Mouse (Mus musculus) limb, embryonic 12.5 days (tissue): ENCODE measurements at regions not wholly inside any gene's neighbourhood (a gene's known extent, or its start where the extent isn't known, plus 50 kb on each side); places are given as distances from the start of the nearest gene placed in this dataset.
A peak's percentile ranks its signal among the peaks of the same experiment; 100 is the strongest.

Experiments used
- ATAC-seq: fragments of 200-750 bp; cut with Nextera tagmentation; 2 replicates; pipeline ENCODE4 v1.8.0; 2017; ENCODE audit warnings: low read depth, moderate TSS enrichment; ENCODE audit not compliant: insufficient number of reproducible peaks, insufficient read depth, low FRiP score, low TSS enrichment
- H3K27ac ChIP-seq: fragments of 300-500 bp; sonication (generic); 2 replicates; pipeline ENCODE4 v1.5.1; 2016; ENCODE audit warnings: mild to moderate bottlenecking, moderate library complexity
- H3K27me3 ChIP-seq: fragments of 300-500 bp; sonication (generic); 2 replicates; pipeline ENCODE4 v1.6.1; 2016; ENCODE audit warnings: mild to moderate bottlenecking, moderate library complexity
- H3K36me3 ChIP-seq: fragments of 300-500 bp; sonication (generic); 2 replicates; pipeline ENCODE4 v1.6.1; 2016; ENCODE audit warnings: mild to moderate bottlenecking, moderate library complexity
- H3K4me1 ChIP-seq: fragments of 300-500 bp; sonication (generic); replicated peaks from 2 replicates; pipeline ENCODE4 v1.6.1; 2016
- H3K4me2 ChIP-seq: fragments of 300-500 bp; sonication (generic); 2 replicates; pipeline ENCODE4 v1.6.1; 2016; ENCODE audit warnings: mild to moderate bottlenecking, moderate library complexity
- H3K4me3 ChIP-seq: fragments of 300-500 bp; sonication (generic); replicated peaks from 2 replicates; pipeline ENCODE4 v1.5.1; 2016; ENCODE audit warnings: mild to moderate bottlenecking
- H3K9ac ChIP-seq: fragments of 300-500 bp; sonication (generic); replicated peaks from 2 replicates; pipeline ENCODE4 v1.6.1; 2016; ENCODE audit warnings: mild to moderate bottlenecking, moderate library complexity
- H3K9me3 ChIP-seq: fragments of 300-500 bp; sonication (generic); 2 replicates; pipeline ENCODE4 v1.6.1; 2016; ENCODE audit warnings: mild to moderate bottlenecking, moderate library complexity
- WGBS: fragments of 180-500 bp; shearing (Covaris S2); methylation state at CpG from one replicate; pipeline ENCODE4 v1.1.7; 2016; 5-methylcytosine and 5-hydroxymethylcytosine counted together

- ATAC-seq = no peak
- Histone ChIP-seq H3K36me3 (no peaks in the 10 kb centered on the region), H3K4me2 (no peak overlapping the region), H3K27ac (peak overlapping the region; percentile 25; the same call in 1 of the 2 replicates), H3K9me3 (no peaks in the 10 kb centered on the region), H3K4me3 (no peak overlapping the region), H3K4me1 (peaks cover 11% of the 10 kb centered on the region), H3K27me3 (no peaks in the 10 kb centered on the region), H3K9ac (no peak overlapping the region)
- WGBS = 28% methylated on average over 11 of the region's 11 CpGs
These were observed 420.6 kb upstream of the Trpc7 start for GRCm38 (mm10) chr13:57316211-57317005.

- Histone ChIP-seq H3K4me2 (no peak overlapping the region), H3K27ac (no peak overlapping the region), H3K27me3 (no peaks in the 10 kb centered on the region), H3K9ac (no peak overlapping the region), H3K4me1 (peaks cover 11% of the 10 kb centered on the region), H3K4me3 (no peak overlapping the region), H3K36me3 (no peaks in the 10 kb centered on the region), H3K9me3 (peaks cover 2% of the 10 kb centered on the region; the same call in 1 of the 2 replicates)
- ATAC-seq = no peak
- WGBS = 53% methylated on average over 9 of the region's 9 CpGs
These were observed 418.7 kb upstream of the Trpc7 start for GRCm38 (mm10) chr13:57314512-57314911.

- ATAC-seq = no peak
- no peaks in the 10 kb centered on the region for H3K27me3 ChIP-seq
- H3K4me3 ChIP-seq = no peak overlapping the region
- 60% methylated on average over 2 of the region's 2 CpGs for WGBS
- H3K9me3 ChIP-seq = peaks cover 4% of the 10 kb centered on the region; the same call in 1 of the 2 replicates
- no peak overlapping the region for H3K4me2 ChIP-seq
- no peak overlapping the region for H3K27ac ChIP-seq
- H3K4me1 ChIP-seq = peaks cover 11% of the 10 kb centered on the region
- H3K9ac ChIP-seq = no peak overlapping the region
- no peaks in the 10 kb centered on the region for H3K36me3 ChIP-seq
These were observed 417.9 kb upstream of the Trpc7 start for GRCm38 (mm10) chr13:57313731-57314130.

DNA sequence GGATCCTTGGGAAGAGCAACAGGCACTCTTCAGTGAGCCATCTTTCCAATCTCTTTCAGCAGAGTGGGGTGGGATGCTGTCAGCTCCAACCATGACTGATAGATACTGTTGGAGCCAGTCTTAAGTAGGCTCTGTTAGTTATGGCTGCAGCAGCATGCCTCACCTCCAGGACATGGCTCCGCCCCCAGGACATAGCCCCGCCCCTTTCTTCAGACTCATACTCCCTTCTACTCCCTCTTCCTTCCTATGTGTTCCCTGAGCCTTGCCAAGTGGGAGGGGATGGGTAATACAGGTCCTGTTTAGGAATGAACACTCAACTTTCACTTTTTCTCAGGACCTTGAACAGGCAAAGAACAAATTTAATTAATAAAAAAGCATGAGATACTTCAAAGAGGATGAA lies 415.4 kb upstream of the Trpc7 start:
- H3K27me3 ChIP-seq = no peaks in the 10 kb centered on the region
- peaks cover 10% of the 10 kb centered on the region; the same call in 1 of the 2 replicates for H3K9me3 ChIP-seq
- no peak for ATAC-seq
- no peak overlapping the region for H3K27ac ChIP-seq
- no peaks in the 10 kb centered on the region for H3K36me3 ChIP-seq
- H3K9ac ChIP-seq = no peak overlapping the region
- 56% methylated on average over 2 of the region's 2 CpGs for WGBS
- H3K4me2 ChIP-seq = no peak overlapping the region
- peaks cover 4% of the 10 kb centered on the region for H3K4me1 ChIP-seq
- no peak overlapping the region for H3K4me3 ChIP-seq

DNA sequence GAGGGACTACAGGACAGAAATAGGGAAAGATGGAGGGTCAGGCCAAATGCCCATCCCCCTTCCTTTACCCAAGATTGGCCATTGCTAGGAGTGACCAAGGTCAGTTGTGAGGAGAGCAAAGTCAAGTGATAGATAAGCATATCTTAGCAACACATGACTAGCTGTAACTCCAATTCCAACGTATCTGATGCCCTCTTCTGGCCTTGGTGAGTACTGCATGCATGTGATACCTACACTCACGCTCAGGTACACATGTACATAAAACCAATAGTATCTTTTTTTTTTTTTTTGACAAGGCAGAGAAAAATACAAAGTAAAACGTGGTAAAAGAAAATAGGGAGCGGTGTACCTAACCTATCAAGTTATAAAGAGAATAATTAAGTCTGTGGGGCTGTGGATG lies 413.8 kb upstream of the Trpc7 start:
- Histone ChIP-seq H3K4me1 (no peaks in the 10 kb centered on the region; the same call in 1 of the 2 replicates), H3K27ac (no peak overlapping the region), H3K4me3 (no peak overlapping the region), H3K27me3 (no peaks in the 10 kb centered on the region), H3K9ac (no peak overlapping the region), H3K9me3 (peaks cover 10% of the 10 kb centered on the region; the same call in 1 of the 2 replicates), H3K4me2 (no peak overlapping the region), H3K36me3 (no peaks in the 10 kb centered on the region)
- WGBS = 85% methylated on average over 4 of the region's 4 CpGs
- no peak for ATAC-seq

DNA sequence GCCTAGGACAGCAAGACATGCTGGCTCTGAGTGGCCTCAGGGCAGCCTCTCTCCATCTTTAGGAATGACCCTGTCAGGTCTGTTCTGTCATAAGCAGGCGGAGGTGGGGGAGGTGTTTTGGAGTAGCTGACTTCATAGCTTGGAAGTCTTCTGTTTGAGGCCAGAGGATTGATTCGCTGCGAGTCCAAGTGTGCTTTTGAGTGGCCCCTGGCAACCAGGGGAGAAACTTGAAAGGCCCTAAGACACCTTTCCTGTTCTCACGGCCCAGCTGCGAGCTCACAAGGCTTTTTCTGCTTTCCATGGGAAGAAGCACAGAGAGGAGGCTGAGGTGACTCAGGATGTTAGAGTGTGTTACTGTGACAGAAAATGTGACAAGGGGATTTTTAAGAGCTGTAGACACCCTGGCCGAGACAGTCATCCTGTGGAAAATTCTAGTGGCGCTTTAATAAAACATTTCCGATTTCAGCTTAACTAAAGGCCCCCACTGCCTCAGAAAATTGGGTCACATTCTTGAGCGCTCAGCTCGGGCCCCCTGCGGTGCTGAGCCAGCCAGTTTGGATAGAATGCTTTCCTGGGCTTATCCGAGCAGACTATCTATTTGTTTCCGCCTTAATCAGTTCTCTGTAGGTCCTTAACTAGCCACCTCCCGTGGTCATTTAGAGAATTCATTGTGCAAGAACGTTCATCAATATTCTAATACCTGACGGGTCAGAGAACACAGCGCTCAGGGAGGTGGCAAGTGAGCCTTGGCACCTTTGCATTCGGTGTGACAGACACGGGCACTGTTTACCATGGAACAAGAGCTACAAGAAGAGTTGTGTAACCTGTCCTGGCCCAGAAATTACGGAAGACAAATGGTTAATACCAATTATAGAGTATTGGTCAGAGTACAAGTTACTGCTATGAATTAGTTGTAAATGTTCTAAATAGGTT lies 412.4 kb upstream of the Trpc7 start:
- Histone ChIP-seq H3K27ac (no peak overlapping the region), H3K36me3 (no peaks in the 10 kb centered on the region), H3K4me3 (no peak overlapping the region), H3K9me3 (peaks cover 10% of the 10 kb centered on the region; the same call in 1 of the 2 replicates), H3K4me1 (no peaks in the 10 kb centered on the region; the same call in 1 of the 2 replicates), H3K9ac (no peak overlapping the region), H3K4me2 (no peak overlapping the region), H3K27me3 (no peaks in the 10 kb centered on the region)
- 40% methylated on average over 20 of the region's 20 CpGs for WGBS
- ATAC-seq = no peak

DNA sequence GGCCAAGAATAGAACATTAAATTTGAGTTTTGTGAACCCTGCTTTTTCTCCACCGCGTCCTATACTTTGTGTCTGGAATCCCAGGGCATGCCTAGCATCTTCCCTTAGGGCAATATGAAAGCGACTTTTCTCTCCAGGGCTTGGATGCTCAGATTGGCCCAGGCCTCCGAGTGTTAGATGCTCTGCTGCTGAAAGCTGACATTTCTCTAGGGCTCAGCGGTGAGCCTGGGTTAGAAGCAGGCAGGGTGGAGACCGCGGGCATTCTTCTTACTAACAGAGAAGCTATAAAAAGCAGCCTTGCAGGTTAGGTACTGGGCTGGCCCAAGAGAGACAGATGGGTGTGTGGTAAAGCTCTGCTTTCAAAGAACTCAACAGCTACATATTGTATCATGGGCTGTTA lies 409.8 kb upstream of the Trpc7 start:
- peaks cover 10% of the 10 kb centered on the region; the same call in 1 of the 2 replicates for H3K9me3 ChIP-seq
- ATAC-seq = no peak
- no peaks in the 10 kb centered on the region for H3K36me3 ChIP-seq
- H3K4me1 ChIP-seq = no peaks in the 10 kb centered on the region; the same call in 1 of the 2 replicates
- H3K4me2 ChIP-seq = no peak overlapping the region
- no peak overlapping the region for H3K9ac ChIP-seq
- no peak overlapping the region for H3K27ac ChIP-seq
- H3K27me3 ChIP-seq = no peaks in the 10 kb centered on the region
- no peak overlapping the region for H3K4me3 ChIP-seq
- 91% methylated on average over 7 of the region's 7 CpGs for WGBS

DNA sequence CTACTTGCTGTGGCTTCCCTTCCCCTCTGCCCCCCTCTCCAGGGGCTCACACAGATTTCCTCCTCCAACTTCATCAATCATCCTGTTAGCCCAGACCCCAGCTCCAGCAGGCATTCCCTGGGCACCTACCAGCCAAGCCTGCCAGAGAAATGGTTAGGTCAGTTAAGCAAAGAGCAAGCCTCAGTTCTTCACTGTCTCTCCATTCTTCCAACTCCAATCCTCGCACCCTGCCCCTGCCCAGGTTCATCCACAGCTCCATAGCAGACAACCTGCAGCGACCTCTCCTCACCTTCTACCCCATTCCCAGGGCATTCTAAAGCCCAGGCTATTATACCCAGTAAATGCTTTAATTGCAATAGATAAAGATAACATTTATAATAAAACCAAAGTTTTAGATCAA lies 408.0 kb upstream of the Trpc7 start:
- H3K4me1 ChIP-seq = no peaks in the 10 kb centered on the region; the same call in 1 of the 2 replicates
- H3K27me3 ChIP-seq = no peaks in the 10 kb centered on the region
- H3K4me2 ChIP-seq = no peak overlapping the region
- ATAC-seq = no peak
- peaks cover 6% of the 10 kb centered on the region; the same call in 1 of the 2 replicates for H3K9me3 ChIP-seq
- no peak overlapping the region for H3K4me3 ChIP-seq
- no peak overlapping the region for H3K27ac ChIP-seq
- no peak overlapping the region for H3K9ac ChIP-seq
- WGBS = 76% methylated on average over 2 of the region's 2 CpGs
- no peaks in the 10 kb centered on the region for H3K36me3 ChIP-seq

GRCm38 (mm10) chr13:57291737-57292490 lies 396.1 kb upstream of the Trpc7 start:
- 81% methylated on average over 9 of the region's 9 CpGs for WGBS
- H3K36me3 ChIP-seq = no peaks in the 10 kb centered on the region
- H3K4me3 ChIP-seq = no peak overlapping the region
- no peaks in the 10 kb centered on the region for H3K9me3 ChIP-seq
- no peak overlapping the region for H3K9ac ChIP-seq
- H3K27me3 ChIP-seq = peaks cover 5% of the 10 kb centered on the region; the same call in 1 of the 2 replicates
- no peak overlapping the region for H3K4me2 ChIP-seq
- no peak for ATAC-seq
- no peak overlapping the region for H3K27ac ChIP-seq
- no peaks in the 10 kb centered on the region for H3K4me1 ChIP-seq

GRCm38 (mm10) chr13:57286168-57286567 lies 390.4 kb upstream of the Trpc7 start:
- WGBS = 92% methylated on average over 2 of the region's 2 CpGs
- Histone ChIP-seq H3K9ac (no peak overlapping the region), H3K27ac (no peak overlapping the region), H3K36me3 (no peaks in the 10 kb centered on the region), H3K9me3 (0 out of 2 replicates have a peak, but pooled peaks cover 5% of the 10 kb centered on the region), H3K4me3 (no peak overlapping the region), H3K4me2 (no peak overlapping the region), H3K4me1 (peaks cover 12% of the 10 kb centered on the region), H3K27me3 (peaks cover 12% of the 10 kb centered on the region)
- no peak for ATAC-seq
